In the genomic region with DNA sequence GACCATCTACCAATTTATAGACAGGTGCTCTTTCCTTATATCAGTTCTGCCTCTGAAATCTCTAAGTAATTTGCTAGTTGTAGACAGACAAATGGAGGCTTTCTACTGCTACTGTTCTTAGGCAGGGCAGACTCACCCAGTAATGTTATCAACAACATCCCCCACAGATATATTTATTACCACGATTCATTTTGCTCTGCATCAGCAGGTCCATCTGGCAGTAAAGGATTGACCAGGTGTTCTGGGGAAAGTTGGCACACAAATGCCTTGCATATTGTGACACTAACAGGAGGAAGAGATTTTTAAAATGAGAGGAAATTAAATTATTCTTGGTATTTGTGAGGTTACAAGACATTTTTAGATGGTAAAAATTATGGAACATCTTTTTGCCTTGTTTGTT, we compare ENCODE assay signal across 15 mouse cellular contexts.
DNase-seq lines count a peak whose midpoint lies in the region; ATAC-seq and TF ChIP-seq lines count a peak whose summit lies in the region.
"Had no signal": no experiment of that assay in that cellular context is flagged by ENCODE, and none has a peak within 500 bp of the region (broad histone marks: within the 10 kb centered on the region; RNA-seq: fewer than 3 reads in every experiment).

No protein-coding gene starts in this region.

- no peak for TF ChIP-seq POLR2A in cerebellum, adult 2 months (IDR thresholded peaks at IDR 0.05; ENCODE audit: borderline replicate concordance, insufficient read depth, low read length)

- no peak for TF ChIP-seq CTCF in cerebellum, adult 2 months (IDR thresholded peaks at IDR 0.05; ENCODE audit: borderline replicate concordance, insufficient read depth, low read depth, low read length)
- no peak for TF ChIP-seq CTCF in lung, postnatal 0 days (IDR thresholded peaks at IDR 0.05)

- intact Hi-C loops in left cerebral cortex, postnatal 14 days (cut with DNase I), result no loop called here
- intact Hi-C loops in left cerebral cortex, postnatal 4 days (cut with DNase I), result no loop called here

- H3K4me2 ChIP-seq in lung, postnatal 0 days (replicated peaks; ENCODE audit: low read depth, low read length), result no peak overlapping the region
- H3K4me2 ChIP-seq: hindbrain, embryonic 15.5 days; liver, embryonic 13.5 days had no signal

- WGBS in cerebellum, adult 2 months, result 8% methylated on average over 1 of the region's 1 CpGs
- 81% methylated on average over 1 of the region's 1 CpGs for WGBS in lung, postnatal 0 days

- DNase-seq in left cerebral cortex, postnatal 14 days (ENCODE audit: low spot score in 2 of 2), result peak; percentile 3 to 24
- no peak for DNase-seq in left cerebral cortex, adult 11 months (ENCODE audit: low spot score)
- peak; percentile 84 to 92 for DNase-seq in cerebellum, adult 2 months
- peak; percentile 80 to 89 for DNase-seq in layer of hippocampus, adult 18-20 months (ENCODE audit: low spot score in 2 of 2)
- peak; percentile 45 for DNase-seq in left cerebral cortex, postnatal 4 days
- DNase-seq in embryo, embryonic 10.5 days (ENCODE audit: low spot score), result no peak
- no peak for DNase-seq in lung, postnatal 0 days (ENCODE audit: low spot score)
- DNase-seq in spleen, adult 12 weeks (ENCODE audit: low spot score), result no peak
- DNase-seq: gastrocnemius, postnatal 36 days; liver, embryonic 13.5 days; lung, postnatal 4 days; midbrain, embryonic 14.5 days; thymus, postnatal 4 days had no signal

- TF ChIP-seq EP300 in lung, postnatal 0 days (IDR thresholded peaks at IDR 0.05), result no peak

- no peak for ATAC-seq in lung, postnatal 0 days

- no peak overlapping the region for H3K4me3 ChIP-seq in cerebellum, adult 2 months (replicated peaks; ENCODE audit: insufficient read depth, low read depth, low read length)
- no peak overlapping the region for H3K4me3 ChIP-seq in lung, postnatal 0 days (ENCODE audit: low read depth, low read length)
- H3K4me3 ChIP-seq: embryonic facial prominence, embryonic 10.5 days; hindbrain, embryonic 15.5 days; liver, embryonic 13.5 days had no signal

- H3K27ac ChIP-seq in cerebellum, adult 2 months (ENCODE audit: insufficient read depth, low read length), result no peak overlapping the region
- H3K27ac ChIP-seq in lung, postnatal 0 days (ENCODE audit: low read length), result no peak overlapping the region
- H3K27ac ChIP-seq: embryonic facial prominence, embryonic 10.5 days; hindbrain, embryonic 15.5 days; liver, embryonic 13.5 days had no signal

- no peaks in the 10 kb centered on the region for H3K36me3 ChIP-seq in lung, postnatal 0 days (ENCODE audit: insufficient read depth, low read length)
- H3K36me3 ChIP-seq: embryonic facial prominence, embryonic 10.5 days; hindbrain, embryonic 15.5 days; liver, embryonic 13.5 days had no signal

- no peak overlapping the region for H3K9ac ChIP-seq in lung, postnatal 0 days (replicated peaks; ENCODE audit: low read depth)
- H3K9ac ChIP-seq: hindbrain, embryonic 15.5 days; liver, embryonic 13.5 days had no signal

- no peaks in the 10 kb centered on the region for H3K27me3 ChIP-seq in cerebellum, adult 2 months (ENCODE audit: control insufficient read depth, insufficient read depth, low read length)
- H3K27me3 ChIP-seq in lung, postnatal 0 days (replicated peaks; ENCODE audit: insufficient read depth, low read length), result no peaks in the 10 kb centered on the region
- H3K27me3 ChIP-seq: hindbrain, embryonic 15.5 days; liver, embryonic 13.5 days had no signal

- peaks cover 5% of the 10 kb centered on the region; the same call in 1 of the 2 replicates for H3K4me1 ChIP-seq in cerebellum, adult 2 months (ENCODE audit: control insufficient read depth, insufficient read depth, low read length)
- no peaks in the 10 kb centered on the region for H3K4me1 ChIP-seq in lung, postnatal 0 days (ENCODE audit: insufficient read depth, low read depth, low read length)
- H3K4me1 ChIP-seq: embryonic facial prominence, embryonic 10.5 days; hindbrain, embryonic 15.5 days; liver, embryonic 13.5 days had no signal

- no peaks in the 10 kb centered on the region for H3K9me3 ChIP-seq in lung, postnatal 0 days (ENCODE audit: low read length)
- H3K9me3 ChIP-seq: embryonic facial prominence, embryonic 10.5 days; hindbrain, embryonic 15.5 days; liver, embryonic 13.5 days had no signal

Comparison
In these comparisons a context has a peak if more than half of its experiments do, and no peak if none do; other contexts are left out.
1. DNase-seq: peak in left cerebral cortex, postnatal 14 days (2 of 2), cerebellum, adult 2 months (2 of 2), layer of hippocampus, adult 18-20 months (2 of 2) and left cerebral cortex, postnatal 4 days (single experiment); none in left cerebral cortex, adult 11 months (single experiment), embryo, embryonic 10.5 days (single experiment), lung, postnatal 0 days (single experiment) and spleen, adult 12 weeks (single experiment).